Mouse (Mus musculus): ENCODE measurements around the gene Snrpb.

Gene Snrpb

GRCm38 (mm10) chr2:130143011-130143410 lies 36.2 kb downstream of the Snrpb start:
- DNase-seq (ENCODE audit: low read depth, low spot score), result no peak

GRCm38 (mm10) chr2:130129687-130130086 lies 49.5 kb downstream of the Snrpb start:
- no peak for DNase-seq (ENCODE audit: low read depth, low spot score)

GRCm38 (mm10) chr2:130126073-130126472 lies 53.1 kb downstream of the Snrpb start:
- DNase-seq (ENCODE audit: low read depth, low spot score), result no peak

- DNase-seq (ENCODE audit: low read depth, low spot score), result no peak
Measured at GRCm38 (mm10) chr2:130125279-130126059, 53.7 kb downstream of the Snrpb start.

Data from skeletal muscle tissue, adult 2 months (tissue).